In the genomic region with DNA sequence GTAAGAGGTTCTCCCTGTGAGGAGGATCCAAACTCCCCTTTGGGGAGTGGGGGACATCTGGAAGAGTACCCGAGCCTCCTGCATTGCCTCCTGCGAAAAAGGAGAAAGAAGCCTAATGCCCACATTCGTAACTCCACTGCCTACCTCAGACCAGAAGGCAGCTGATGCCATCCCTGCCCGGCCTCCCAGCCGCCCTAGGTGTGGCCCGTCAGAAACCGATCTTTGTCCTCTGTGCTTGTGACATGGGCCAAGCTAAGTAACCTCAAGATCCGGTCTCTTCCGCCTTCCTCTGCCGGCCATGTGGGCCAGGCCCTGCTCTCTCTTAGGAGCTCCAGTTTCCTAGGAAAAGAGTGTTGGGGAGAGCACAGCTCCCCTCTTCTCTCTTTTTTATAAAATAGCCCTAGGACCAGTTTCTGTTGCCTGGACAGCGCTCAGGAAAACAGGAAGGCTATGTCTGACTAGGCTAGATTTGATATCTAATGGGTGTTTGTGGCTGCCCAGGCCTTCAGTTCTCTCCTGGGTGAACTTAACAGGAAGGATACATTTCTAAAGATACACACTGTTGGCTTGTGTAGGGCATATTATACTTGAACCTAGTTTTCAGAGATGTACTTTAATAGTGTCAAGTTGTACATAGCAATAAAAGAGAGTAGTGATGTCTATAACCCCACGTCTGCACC, we compare ENCODE assay signal across 19 mouse cellular contexts. TPM values are rescaled to one million over a fixed set of nuclear protein-coding genes. Genes with fewer than 3 reads are reported as not detected.
DNase-seq lines count a peak whose midpoint lies in the region; ATAC-seq and TF ChIP-seq lines count a peak whose summit lies in the region.
"Had no signal": no experiment of that assay in that cellular context is flagged by ENCODE, and none has a peak within 500 bp of the region (broad histone marks: within the 10 kb centered on the region; RNA-seq: fewer than 3 reads in every experiment).

No protein-coding gene starts in this region.

- no peaks in the 10 kb centered on the region for H3K9me3 ChIP-seq in MEL (replicated peaks; ENCODE audit: insufficient read depth, low read length)
- H3K9me3 ChIP-seq in forebrain, embryonic 13.5 days (replicated peaks): no peaks in the 10 kb centered on the region
- H3K9me3 ChIP-seq: heart, embryonic 13.5 days; hindbrain, embryonic 10.5 days; limb, embryonic 13.5 days; neural tube, embryonic 13.5 days had no signal

- H3K4me3 ChIP-seq in kidney, adult 2 months (ENCODE audit: insufficient read depth, low read depth, low read length): no peak overlapping the region
- no peak overlapping the region for H3K4me3 ChIP-seq in MEL (ENCODE audit: control insufficient read depth in 1 of 2, insufficient read depth in 1 of 2, low read depth in 2 of 2, low read length in 2 of 2)
- no peak overlapping the region for H3K4me3 ChIP-seq in forebrain, embryonic 13.5 days
- H3K4me3 ChIP-seq: heart, embryonic 13.5 days; hindbrain, embryonic 10.5 days; limb, embryonic 13.5 days; neural tube, embryonic 13.5 days had no signal

- TF ChIP-seq EP300 in MEL (IDR thresholded peaks at IDR 0.05; ENCODE audit: low read depth in 1 of 2, low read length in 2 of 2): peak; percentile 52 to 63

- no peak overlapping the region for H3K4me2 ChIP-seq in forebrain, embryonic 13.5 days
- H3K4me2 ChIP-seq: heart, embryonic 13.5 days; limb, embryonic 13.5 days; neural tube, embryonic 13.5 days had no signal

- no peak for TF ChIP-seq RAD21 in MEL (IDR thresholded peaks at IDR 0.05; ENCODE audit: low read depth, low read length)

- ATAC-seq in frontal cortex, adult (ENCODE audit: low TSS enrichment): no peak
- no peak for ATAC-seq in forebrain, embryonic 13.5 days
- ATAC-seq: midbrain, embryonic 16.5 days had no signal

- peak overlapping the region; percentile 58; the same call in 1 of the 2 replicates for H3K27ac ChIP-seq in kidney, adult 2 months (ENCODE audit: insufficient read depth, low read depth, low read length)
- peak overlapping the region; percentile 36; the same call in 1 of the 2 replicates for H3K27ac ChIP-seq in MEL (ENCODE audit: control insufficient read depth, low read depth, low read length)
- H3K27ac ChIP-seq in forebrain, embryonic 13.5 days: no peak overlapping the region
- H3K27ac ChIP-seq: heart, embryonic 13.5 days; hindbrain, embryonic 10.5 days; limb, embryonic 13.5 days; neural tube, embryonic 13.5 days had no signal

- peak; percentile 76 for DNase-seq in kidney, adult 2 months
- DNase-seq in kidney, adult 11 months: no peak
- DNase-seq in MEL (ENCODE audit: low read depth, low spot score): peak; percentile 61
- DNase-seq in liver: peak; percentile 73
- DNase-seq in monocyte, adult 2 months (ENCODE audit: low read depth in 1 of 2, low spot score in 2 of 2): peak; percentile 10 to 19
- DNase-seq in urinary bladder, postnatal 10 days (ENCODE audit: low spot score): no peak
- DNase-seq: adrenal gland, postnatal 25 days; B cell, adult 2 months; cerebellum, postnatal 14 days; gastrocnemius, postnatal 10 days; layer of hippocampus, postnatal 36 days; retina, postnatal 1 day had no signal

- TF ChIP-seq CTCF in kidney, adult 2 months (conservative IDR thresholded peaks at IDR 0.05; ENCODE audit: insufficient read depth, insufficient read length, low read depth, low read length): no peak
- no peak for TF ChIP-seq CTCF in MEL (IDR thresholded peaks at IDR 0.05 in 2 of 3, conservative IDR thresholded peaks at IDR 0.05 in 1 of 3; ENCODE audit: control insufficient read depth in 1 of 3, insufficient read depth in 1 of 3, low read depth in 2 of 3, low read length in 3 of 3, poor library complexity in 1 of 3, severe bottlenecking in 1 of 3)

- TF ChIP-seq POLR2A in kidney, adult 2 months (IDR thresholded peaks at IDR 0.05; ENCODE audit: low read depth, low read length): no peak
- TF ChIP-seq POLR2A in MEL (IDR thresholded peaks at IDR 0.05; ENCODE audit: control insufficient read depth in 1 of 2, insufficient read depth in 1 of 2, low read depth in 1 of 2, low read length in 2 of 2, poor library complexity in 1 of 2): no peak

- peak overlapping the region; percentile 8; the same call in 1 of the 2 replicates for H3K9ac ChIP-seq in MEL (ENCODE audit: control insufficient read depth, low read depth, low read length, poor library complexity, severe bottlenecking)
- no peak overlapping the region for H3K9ac ChIP-seq in forebrain, embryonic 13.5 days
- H3K9ac ChIP-seq: heart, embryonic 13.5 days; limb, embryonic 13.5 days; neural tube, embryonic 13.5 days had no signal

- no peaks in the 10 kb centered on the region for H3K79me2 ChIP-seq in MEL (ENCODE audit: control insufficient read depth, insufficient read depth, low read length, poor library complexity)

- 60% methylated on average over 12 of the region's 12 CpGs for WGBS in kidney, adult 2 months
- 88% methylated on average over 12 of the region's 12 CpGs for WGBS in forebrain, embryonic 13.5 days

- H3K4me1 ChIP-seq in kidney, adult 2 months (ENCODE audit: control insufficient read depth, insufficient read depth, low read length): peaks cover 6% of the 10 kb centered on the region; the same call in 1 of the 2 replicates
- H3K4me1 ChIP-seq in MEL (ENCODE audit: control insufficient read depth in 1 of 2, insufficient read depth in 2 of 2, low read length in 2 of 2): peaks cover 9 to 31% of the 10 kb centered on the region in 2 experiments
- H3K4me1 ChIP-seq in forebrain, embryonic 13.5 days: no peaks in the 10 kb centered on the region
- H3K4me1 ChIP-seq: neural tube, embryonic 13.5 days had no signal

- H3K36me3 ChIP-seq in kidney, adult 2 months (ENCODE audit: control insufficient read depth, insufficient read depth, low read length): no peaks in the 10 kb centered on the region
- H3K36me3 ChIP-seq in MEL (ENCODE audit: control insufficient read depth in 1 of 2, insufficient read depth in 2 of 2, low read length in 2 of 2): peaks cover 0 to 18% of the 10 kb centered on the region in 2 experiments; a peak in 2 of 4 replicates
- no peaks in the 10 kb centered on the region for H3K36me3 ChIP-seq in forebrain, embryonic 13.5 days (ENCODE audit: poor library complexity, severe bottlenecking)
- H3K36me3 ChIP-seq: heart, embryonic 13.5 days; hindbrain, embryonic 10.5 days; limb, embryonic 13.5 days; neural tube, embryonic 13.5 days had no signal

- no peaks in the 10 kb centered on the region for H3K27me3 ChIP-seq in kidney, adult 2 months (replicated peaks; ENCODE audit: control insufficient read depth, insufficient read depth, low read length)
- H3K27me3 ChIP-seq in MEL (ENCODE audit: control insufficient read depth in 1 of 2, insufficient read depth in 2 of 2, low read length in 2 of 2): no peaks in the 10 kb centered on the region
- H3K27me3 ChIP-seq in forebrain, embryonic 13.5 days: peaks cover 32% of the 10 kb centered on the region

TF ChIP-seq in MEL, 35 proteins besides CTCF, POLR2A, EP300 and RAD21:
- peak; percentile 34; the same call in 1 of the 2 replicates for TF ChIP-seq TCF12 (IDR thresholded peaks at IDR 0.05; ENCODE audit: low read depth, low read length)
- TF ChIP-seq TBP (IDR thresholded peaks at IDR 0.05; ENCODE audit: low read depth, low read length): no peak
TF ChIP-seq in MEL: peak in this region for 1.

RNA-seq across cellular contexts. Expression of gene Prr15l, which starts 2.3 kb away (rescaled TPM):
- polyA plus RNA-seq in kidney, adult 2 months (2012; rRNA removed): 114 and 119 TPM in 2 replicates
- total RNA-seq in MEL (2012; rRNA removed): 0.08 TPM in 1 of 2 replicates, not detected in the other
- under 1 TPM in 1 of 2 experiments, not detected in 1; 0.19 TPM for polyA plus RNA-seq in MEL (2012; ENCODE audit: insufficient read depth in 1 of 2, insufficient read length in 2 of 2, low read depth in 1 of 2, low replicate concordance in 2 of 2, missing spikeins in 1 of 2)
- polyA plus RNA-seq in forebrain, embryonic 13.5 days (2015; fragmentation: Nextera tagmentation; extraction: Ambion mirVana): 0.08 and 0.25 TPM in 2 replicates
- total RNA-seq: gastrocnemius, postnatal 10 days; layer of hippocampus, postnatal 36 days had no signal
- polyA plus RNA-seq: neural tube, embryonic 13.5 days had no signal

RNA-seq across cellular contexts. Expression of gene Cdk5rap3, which starts 9.3 kb away (rescaled TPM):
- 35.6 and 37.2 TPM in 2 replicates for polyA plus RNA-seq in kidney, adult 2 months (2012; rRNA removed)
- 45.2 and 48.9 TPM in 2 replicates for total RNA-seq in MEL (2012; rRNA removed)
- polyA plus RNA-seq in MEL (2012; ENCODE audit: insufficient read depth in 1 of 2, insufficient read length in 2 of 2, low read depth in 1 of 2, low replicate concordance in 2 of 2, missing spikeins in 1 of 2): 10 to 100 TPM in 1 of 2 experiments, not detected in 1; 55.4 TPM
- 102 and 104 TPM in 2 replicates for polyA plus RNA-seq in forebrain, embryonic 13.5 days (2015; fragmentation: Nextera tagmentation; extraction: Ambion mirVana)

RNA-seq across cellular contexts. Expression of gene Pnpo, which starts 18.2 kb away (rescaled TPM):
- 73.0 and 77.1 TPM in 2 replicates for polyA plus RNA-seq in kidney, adult 2 months (2012; rRNA removed)
- total RNA-seq in MEL (2012; rRNA removed): 41.7 and 55.7 TPM in 2 replicates
- 10 to 100 TPM in 1 of 2 experiments, not detected in 1; 38.8 TPM for polyA plus RNA-seq in MEL (2012; ENCODE audit: insufficient read depth in 1 of 2, insufficient read length in 2 of 2, low read depth in 1 of 2, low replicate concordance in 2 of 2, missing spikeins in 1 of 2)
- polyA plus RNA-seq in forebrain, embryonic 13.5 days (2015; fragmentation: Nextera tagmentation; extraction: Ambion mirVana): 13.9 and 20.0 TPM in 2 replicates

RNA-seq across cellular contexts. Expression of gene Sp2, which starts 57.1 kb away (rescaled TPM):
- 11.9 and 13.3 TPM in 2 replicates for polyA plus RNA-seq in kidney, adult 2 months (2012; rRNA removed)
- 1.4 and 2.2 TPM in 2 replicates for total RNA-seq in MEL (2012; rRNA removed)
- polyA plus RNA-seq in MEL (2012; ENCODE audit: insufficient read depth in 1 of 2, insufficient read length in 2 of 2, low read depth in 1 of 2, low replicate concordance in 2 of 2, missing spikeins in 1 of 2): 10 to 100 TPM in 1 of 2 experiments, not detected in 1; 20.3 TPM
- polyA plus RNA-seq in forebrain, embryonic 13.5 days (2015; fragmentation: Nextera tagmentation; extraction: Ambion mirVana): 18.3 and 18.8 TPM in 2 replicates

Comparison
In these comparisons a context has a peak if more than half of its experiments do, and no peak if none do; other contexts are left out.
1. DNase-seq: peak in kidney, adult 2 months (single experiment), MEL (single experiment), liver (single experiment) and monocyte, adult 2 months (2 of 2); none in kidney, adult 11 months (single experiment) and urinary bladder, postnatal 10 days (single experiment).
2. RNA of gene Prr15l, which starts 2.3 kb away (polyA plus RNA-seq): 114 to 119 TPM in kidney, adult 2 months; 0.19 TPM in MEL and 0.08 to 0.25 TPM in forebrain, embryonic 13.5 days; every median in the first group is over 10 times any median in the second.